Mouse (Mus musculus): ENCODE measurements around the gene Cwf19l2. TPM values are rescaled to one million over a fixed set of nuclear protein-coding genes. Genes with fewer than 3 reads are reported as not detected.
A peak's percentile ranks its signal among the peaks of the same experiment; 100 is the strongest.
"Not testable (repeated sequence)": the region's sequence is repeated elsewhere in the genome, so short reads cannot be mapped to it uniquely, and the experiment has no call there.

The Cwf19l2 gene
- 19.0 and 19.5 TPM in 2 replicates for polyA plus RNA-seq (2015; fragmentation: Nextera tagmentation; extraction: Ambion mirVana)

DNA sequence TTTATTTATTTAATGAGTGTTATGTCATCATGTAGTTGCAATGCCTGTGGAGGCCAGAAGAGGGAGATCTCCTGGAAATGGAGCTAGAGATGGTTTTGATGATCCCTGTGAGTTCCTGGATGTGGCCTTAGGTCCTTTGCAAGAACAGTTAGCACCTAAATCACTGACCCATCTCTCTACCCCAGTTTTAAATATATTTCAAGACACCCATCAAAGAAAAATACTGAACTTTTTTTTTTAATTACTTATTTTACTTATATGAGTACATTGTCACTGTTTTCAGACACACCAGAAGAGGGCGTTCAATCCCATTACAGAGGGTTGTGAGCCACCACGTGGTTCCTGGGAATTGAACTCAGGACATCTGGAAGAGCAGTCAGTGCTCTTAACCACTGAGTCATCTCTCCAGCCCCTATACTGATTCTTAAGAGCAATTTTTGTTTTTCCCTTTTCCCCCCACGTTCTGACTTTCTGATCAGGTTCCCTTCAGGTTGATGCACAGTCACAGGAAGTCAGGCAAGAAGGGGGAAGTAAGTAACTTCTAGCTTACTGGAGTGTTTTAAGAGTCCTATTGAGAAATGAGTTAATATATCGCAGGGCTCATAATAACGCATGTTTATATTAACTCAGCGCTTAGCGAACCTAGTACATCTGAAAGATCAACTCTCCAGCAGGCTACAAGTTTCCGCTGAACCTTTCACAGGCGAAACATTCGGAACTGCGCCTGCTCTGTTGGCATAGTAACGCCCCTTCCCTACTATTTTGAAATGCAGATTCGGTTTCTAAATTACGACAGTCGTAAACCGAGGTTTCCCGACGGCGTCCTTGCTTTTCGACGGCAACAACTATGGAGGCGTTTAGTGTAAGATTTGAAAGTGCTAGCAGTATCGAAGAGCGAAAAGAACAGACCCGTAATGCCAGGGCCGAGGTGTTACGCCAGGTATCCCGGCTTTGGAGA is at the start of gene Cwf19l2:
TSS of gene Cwf19l2 (plus strand) at position 342 of the 958 bp plus-strand sequence.
- Histone ChIP-seq H3K4me2 (replicated peaks) (peak within 1 kb of the TSS; percentile 68), H3K27me3 (no peaks in the 10 kb centered on the region), H3K4me3 (peak within 1 kb of the TSS; percentile 69), H3K9ac (peak within 1 kb of the TSS; percentile 76), H3K27ac (peak within 1 kb of the TSS; percentile 74), H3K4me1 (peaks cover 4% of the 10 kb centered on the region; the same call in 1 of the 2 replicates), H3K36me3 (no peaks in the 10 kb centered on the region), H3K9me3 (no peaks in the 10 kb centered on the region)
- whole genome bisulfite sequencing, result under 1% methylated on average over 28 of the region's 28 CpGs
- peak; percentile 95 for ATAC-seq (ENCODE audit: low FRiP score, low read depth)

DNA sequence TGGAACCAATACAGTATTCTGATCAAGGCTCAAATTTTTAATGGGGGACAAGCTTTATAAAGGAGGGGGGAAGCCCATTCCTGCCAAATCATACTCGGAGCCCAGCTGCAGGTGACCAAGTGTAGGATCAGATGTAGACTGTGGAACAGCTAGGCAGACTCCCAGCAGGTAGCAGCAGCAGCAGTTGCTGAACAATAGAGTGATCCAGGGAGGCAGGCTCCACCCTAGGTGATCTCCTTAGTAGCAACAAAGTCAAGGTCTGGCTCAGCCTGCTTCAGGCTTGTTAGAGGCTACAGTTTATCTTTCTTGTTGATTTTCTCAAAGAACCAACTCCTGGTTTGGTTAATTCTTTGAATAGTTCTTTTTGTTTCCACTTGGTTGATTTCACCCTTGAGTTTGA is 27.1 kb upstream of the Cwf19l2 start:
- not testable (repeated sequence) for H3K27me3 ChIP-seq; H3K4me3 ChIP-seq; H3K9ac ChIP-seq; H3K4me1 ChIP-seq; H3K4me2 ChIP-seq (replicated peaks); H3K9me3 ChIP-seq; H3K27ac ChIP-seq; ATAC-seq (ENCODE audit: low FRiP score, low read depth)
- 63% methylated on average over 1 of the region's 1 CpGs for WGBS
- peaks cover 29% of the 10 kb centered on the region for H3K36me3 ChIP-seq

DNA sequence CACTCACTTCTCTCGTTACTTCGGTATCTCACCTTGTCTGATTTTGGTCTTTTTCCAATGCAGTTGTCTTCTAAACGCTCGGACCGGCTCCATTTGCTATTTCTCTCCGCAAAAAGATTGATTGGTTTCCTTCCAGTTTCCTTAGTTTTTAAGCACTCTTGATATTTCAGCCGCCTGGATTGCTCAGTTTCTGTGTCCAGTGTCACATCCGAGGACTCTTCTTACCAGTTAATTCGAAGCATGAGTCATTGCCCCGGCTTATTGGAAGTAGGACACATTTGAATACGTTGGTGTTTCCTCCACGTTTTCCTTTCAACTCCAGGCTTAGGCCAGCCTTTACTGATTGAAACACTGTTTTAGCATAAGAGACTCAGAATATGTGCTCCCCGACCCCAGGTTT is 980 bp downstream of the Cwf19l2 start:
- peak overlapping the region; percentile 69 for H3K4me3 ChIP-seq
- H3K27ac ChIP-seq, result peak overlapping the region; percentile 74; the same call in 1 of the 2 replicates
- no peaks in the 10 kb centered on the region for H3K9me3 ChIP-seq
- ATAC-seq (ENCODE audit: low FRiP score, low read depth), result no peak
- peaks cover 4% of the 10 kb centered on the region; the same call in 1 of the 2 replicates for H3K4me1 ChIP-seq
- no peaks in the 10 kb centered on the region for H3K36me3 ChIP-seq
- H3K4me2 ChIP-seq (replicated peaks), result peak overlapping the region; percentile 68
- WGBS, result 1% methylated on average over 13 of the region's 13 CpGs
- no peaks in the 10 kb centered on the region for H3K27me3 ChIP-seq
- H3K9ac ChIP-seq, result peak overlapping the region; percentile 76

DNA sequence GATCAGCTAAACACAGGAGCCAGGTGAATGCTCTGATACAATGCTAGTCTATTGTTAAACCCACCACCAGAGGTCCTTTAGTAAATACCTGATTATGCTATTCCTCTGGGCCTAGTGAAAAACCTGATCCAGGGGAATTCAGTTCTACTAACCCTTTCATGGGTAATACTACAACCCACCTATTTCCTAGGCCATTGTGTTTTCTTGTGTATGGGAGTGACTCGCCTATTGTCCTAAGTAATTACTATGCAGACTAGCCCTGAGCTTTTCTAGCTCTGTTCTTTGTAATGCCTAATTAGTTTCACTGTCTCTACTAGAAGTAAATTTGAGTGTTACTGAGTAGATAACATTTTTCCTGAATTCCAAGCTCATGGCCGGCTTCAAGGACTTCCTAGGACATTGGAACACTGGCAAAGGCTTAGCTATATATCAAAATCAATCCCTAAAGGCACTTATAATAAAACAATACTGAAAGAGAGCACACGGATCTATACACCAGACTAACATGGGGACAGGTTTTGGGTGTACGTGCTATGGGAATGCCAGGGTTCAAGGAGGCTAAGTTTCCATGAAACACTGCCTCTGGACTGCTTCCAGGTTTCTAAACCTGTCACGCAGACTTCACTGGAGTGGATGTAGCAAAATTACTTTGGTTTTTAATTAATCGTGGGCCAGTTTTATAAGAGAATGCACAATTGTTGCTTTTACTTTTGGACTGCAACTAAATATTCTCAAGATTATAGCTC is 36.3 kb downstream of the Cwf19l2 start:
- not testable (repeated sequence) for ATAC-seq (ENCODE audit: low FRiP score, low read depth)

DNA sequence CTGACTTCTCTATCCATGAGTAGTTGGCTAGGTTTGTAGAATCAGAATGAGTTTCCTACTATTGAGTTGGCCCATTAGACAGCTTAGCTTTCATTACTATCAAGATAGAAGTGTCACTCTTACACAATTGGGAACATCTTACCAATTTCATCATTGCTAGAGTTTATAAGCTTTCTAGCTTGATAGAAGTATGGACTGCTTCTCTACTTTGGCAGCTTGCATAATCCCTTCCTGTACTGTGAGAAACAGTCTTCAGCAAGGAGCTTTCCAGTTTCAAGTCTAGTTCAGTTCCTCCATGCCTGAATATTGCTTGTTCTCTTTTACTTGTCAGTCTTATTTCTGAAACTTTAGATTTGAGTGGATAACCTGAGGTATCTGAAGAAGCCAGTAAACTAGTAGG is 68.5 kb downstream of the Cwf19l2 start:
- ATAC-seq (ENCODE audit: low FRiP score, low read depth), result no peak
- Histone ChIP-seq H3K4me3 (no peak overlapping the region), H3K27ac (no peak overlapping the region), H3K27me3 (no peaks in the 10 kb centered on the region), H3K4me2 (replicated peaks) (no peak overlapping the region), H3K36me3 (peaks cover 21% of the 10 kb centered on the region), H3K4me1 (no peaks in the 10 kb centered on the region), H3K9ac (no peak overlapping the region), H3K9me3 (no peaks in the 10 kb centered on the region)

More for the DNA sequence above, 36.3 kb downstream of the Cwf19l2 start:
- H3K27ac ChIP-seq; H3K4me3 ChIP-seq; H3K36me3 ChIP-seq; H3K27me3 ChIP-seq; H3K4me1 ChIP-seq; H3K9me3 ChIP-seq; H3K4me2 ChIP-seq (replicated peaks); H3K9ac ChIP-seq: not testable (repeated sequence)
- WGBS, result 91% methylated on average over 6 of the region's 6 CpGs

DNA sequence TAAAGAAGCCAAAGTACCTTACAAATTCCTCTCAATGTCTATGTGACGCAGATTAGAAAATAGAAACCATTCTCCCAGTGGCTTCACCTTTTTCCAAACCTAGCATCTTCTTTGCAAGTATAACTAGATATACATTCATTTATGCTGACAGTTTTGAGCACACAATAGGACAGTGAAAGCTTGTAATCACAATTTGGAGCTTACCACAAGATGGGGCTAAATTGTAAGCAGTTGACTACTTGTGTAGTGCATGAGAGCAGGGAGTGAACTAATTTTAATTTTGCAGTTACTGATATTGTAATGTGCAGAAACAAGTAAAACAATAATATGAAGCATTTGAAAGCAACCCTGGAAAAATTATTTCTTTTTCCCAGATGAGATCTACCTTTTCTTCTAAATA is 115.3 kb downstream of the Cwf19l2 start:
- 96% methylated on average over 1 of the region's 1 CpGs for WGBS
- Histone ChIP-seq H3K4me1 (no peaks in the 10 kb centered on the region), H3K36me3 (no peaks in the 10 kb centered on the region), H3K27me3 (no peaks in the 10 kb centered on the region), H3K9me3 (no peaks in the 10 kb centered on the region), H3K4me3 (no peak overlapping the region), H3K4me2 (replicated peaks) (no peak overlapping the region), H3K27ac (no peak overlapping the region), H3K9ac (no peak overlapping the region)
- ATAC-seq (ENCODE audit: low FRiP score, low read depth), result no peak

DNA sequence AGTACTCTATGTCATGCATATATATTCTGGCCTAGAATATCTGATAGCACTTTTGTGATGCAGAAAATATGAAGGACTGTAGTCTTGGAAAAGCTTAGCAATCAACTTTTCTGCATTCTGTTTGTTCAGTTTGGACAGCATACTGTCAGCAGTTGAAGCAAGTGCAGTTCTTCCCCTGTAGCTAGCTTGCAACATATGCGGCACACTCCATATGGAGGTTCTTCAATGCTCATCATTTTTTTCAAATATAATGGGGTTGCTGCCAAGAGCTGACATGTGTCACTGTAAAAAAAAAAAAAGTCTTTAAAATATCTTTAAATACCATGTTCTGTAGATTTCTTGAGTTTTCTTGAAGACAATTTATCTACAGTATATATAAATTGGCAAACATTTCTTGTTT is 115.8 kb downstream of the Cwf19l2 start:
- no peaks in the 10 kb centered on the region for H3K27me3 ChIP-seq
- 94% methylated on average over 1 of the region's 1 CpGs for WGBS
- H3K36me3 ChIP-seq, result no peaks in the 10 kb centered on the region
- no peaks in the 10 kb centered on the region for H3K9me3 ChIP-seq
- H3K4me3 ChIP-seq, result no peak overlapping the region
- no peak overlapping the region for H3K4me2 ChIP-seq (replicated peaks)
- no peak overlapping the region for H3K27ac ChIP-seq
- H3K4me1 ChIP-seq, result no peaks in the 10 kb centered on the region
- no peak for ATAC-seq (ENCODE audit: low FRiP score, low read depth)
- H3K9ac ChIP-seq, result no peak overlapping the region

DNA sequence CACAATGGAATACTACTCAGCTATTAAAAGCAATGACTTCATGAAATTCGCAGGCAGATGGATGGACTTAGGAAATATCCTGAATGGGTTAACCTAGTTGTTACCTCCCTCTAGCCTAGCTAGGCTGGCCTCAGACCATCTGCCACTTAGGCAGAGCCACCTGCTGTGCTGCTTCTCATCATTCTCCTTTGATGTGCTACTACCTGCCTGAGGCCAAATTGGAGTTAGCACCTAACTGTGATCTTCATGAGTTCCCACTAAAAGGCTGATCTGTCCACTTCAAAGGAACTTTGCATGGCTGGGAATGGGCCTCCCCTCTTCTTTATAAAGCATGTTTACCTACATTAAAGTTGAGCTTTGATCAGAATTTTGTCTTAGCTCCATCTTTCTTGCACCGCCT is 117.6 kb downstream of the Cwf19l2 start:
- Histone ChIP-seq H3K4me2 (replicated peaks) (no peak overlapping the region), H3K4me3 (no peak overlapping the region), H3K36me3 (no peaks in the 10 kb centered on the region), H3K27me3 (no peaks in the 10 kb centered on the region), H3K9ac (no peak overlapping the region), H3K4me1 (no peaks in the 10 kb centered on the region), H3K9me3 (no peaks in the 10 kb centered on the region), H3K27ac (no peak overlapping the region)
- no peak for ATAC-seq (ENCODE audit: low FRiP score, low read depth)
- 82% methylated on average over 2 of the region's 2 CpGs for WGBS

Other genes starting within 250 kb of the Cwf19l2 start
- 36.9 and 37.9 TPM in 2 replicates for gene Alkbh8, start 68.5 kb upstream of the Cwf19l2 start, polyA plus RNA-seq (2015; fragmentation: Nextera tagmentation; extraction: Ambion mirVana)
- 2.4 TPM in 2 replicates for gene Gucy1a2, start 129.2 kb downstream of the Cwf19l2 start, polyA plus RNA-seq (2015; fragmentation: Nextera tagmentation; extraction: Ambion mirVana)